Mouse (Mus musculus): ENCODE results near the gene Cnnm3. TPM values are rescaled to one million over a fixed set of nuclear protein-coding genes. Genes with fewer than 3 reads are reported as not detected.

Gene Cnnm3
- polyA plus RNA-seq, 1 experiment from 2014 or later, result 3.3 TPM

DNA sequence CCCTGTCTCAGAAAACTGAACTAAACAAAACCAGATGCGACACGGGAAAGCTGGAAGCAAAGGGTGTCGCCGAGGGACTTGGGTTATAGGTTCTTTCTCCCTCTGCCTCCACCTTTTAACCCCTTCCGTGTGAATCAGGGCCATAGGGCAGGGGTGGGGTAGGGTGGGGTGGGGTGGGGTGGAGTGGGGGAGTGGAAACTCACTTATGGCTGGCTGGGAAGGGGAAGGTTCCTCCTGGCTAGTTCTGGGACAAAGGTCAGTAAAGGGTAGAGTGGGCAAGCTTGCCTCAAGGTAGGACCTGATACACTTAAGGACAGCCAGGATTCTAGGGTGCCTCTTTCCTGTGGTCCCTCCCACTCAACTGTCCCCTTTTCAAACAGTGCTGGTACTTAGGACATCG lies 18.4 kb upstream of the Cnnm3 start:
- ATAC-seq (no peak), DNase-seq (ENCODE audit: low spot score) (no peak)
- no peak overlapping the region for H3K4me2 ChIP-seq (replicated peaks; ENCODE audit: low read depth, low read length)
- no peaks in the 10 kb centered on the region for H3K9me3 ChIP-seq (ENCODE audit: low read length)
- no peak overlapping the region for H3K4me3 ChIP-seq (ENCODE audit: low read depth, low read length)
- 65% methylated on average over 6 of the region's 6 CpGs for WGBS
- no peaks in the 10 kb centered on the region for H3K27me3 ChIP-seq (replicated peaks; ENCODE audit: insufficient read depth, low read length)
- H3K4me1 ChIP-seq (ENCODE audit: insufficient read depth, low read depth, low read length), result no peaks in the 10 kb centered on the region
- no peaks in the 10 kb centered on the region for H3K36me3 ChIP-seq (ENCODE audit: insufficient read depth, low read length)
- no peak overlapping the region for H3K27ac ChIP-seq (ENCODE audit: low read length)
- H3K9ac ChIP-seq (replicated peaks; ENCODE audit: low read depth), result no peak overlapping the region
- TF ChIP-seq EP300 (IDR thresholded peaks at IDR 0.05), result no peak

DNA sequence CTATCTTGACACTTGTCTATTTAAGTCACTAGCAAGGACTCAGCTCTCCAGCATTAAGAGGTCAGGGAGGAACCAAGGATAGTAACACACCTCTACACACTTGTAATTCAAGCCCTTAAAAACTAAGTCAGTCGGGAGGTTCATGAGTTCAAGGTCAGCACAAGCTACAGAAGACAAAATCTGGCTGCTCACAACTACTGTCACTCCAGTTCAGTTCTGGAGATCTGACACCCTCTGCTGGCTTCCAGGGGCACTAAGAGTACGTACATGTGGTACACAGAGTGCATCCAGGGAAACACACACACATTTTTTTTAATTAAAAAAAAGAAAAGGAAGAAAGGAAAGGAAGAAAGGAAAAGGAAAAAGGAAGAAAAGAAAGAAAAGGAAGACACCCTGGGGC lies 14.9 kb upstream of the Cnnm3 start:
- DNase-seq (ENCODE audit: low spot score) (no peak), ATAC-seq (no peak)
- Histone ChIP-seq H3K4me2 (replicated peaks; ENCODE audit: low read depth, low read length) (no peak overlapping the region), H3K9me3 (ENCODE audit: low read length) (no peaks in the 10 kb centered on the region), H3K9ac (replicated peaks; ENCODE audit: low read depth) (no peak overlapping the region), H3K4me1 (ENCODE audit: insufficient read depth, low read depth, low read length) (no peaks in the 10 kb centered on the region), H3K4me3 (ENCODE audit: low read depth, low read length) (no peak overlapping the region), H3K27ac (ENCODE audit: low read length) (no peak overlapping the region), H3K36me3 (ENCODE audit: insufficient read depth, low read length) (no peaks in the 10 kb centered on the region), H3K27me3 (replicated peaks; ENCODE audit: insufficient read depth, low read length) (no peaks in the 10 kb centered on the region)
- TF ChIP-seq EP300 (IDR thresholded peaks at IDR 0.05) (no peak), CTCF (IDR thresholded peaks at IDR 0.05) (peak; percentile 58)
- 52% methylated on average over 2 of the region's 2 CpGs for WGBS

- no peak overlapping the region for H3K4me3 ChIP-seq (ENCODE audit: low read depth, low read length)
- ATAC-seq (no peak), DNase-seq (ENCODE audit: low spot score) (no peak)
- H3K4me1 ChIP-seq (ENCODE audit: insufficient read depth, low read depth, low read length), result no peaks in the 10 kb centered on the region
- no peak overlapping the region for H3K9ac ChIP-seq (replicated peaks; ENCODE audit: low read depth)
- no peak overlapping the region for H3K27ac ChIP-seq (ENCODE audit: low read length)
- TF ChIP-seq EP300 (IDR thresholded peaks at IDR 0.05) (no peak), CTCF (IDR thresholded peaks at IDR 0.05) (no peak)
- H3K9me3 ChIP-seq (ENCODE audit: low read length), result no peaks in the 10 kb centered on the region
- no peaks in the 10 kb centered on the region for H3K27me3 ChIP-seq (replicated peaks; ENCODE audit: insufficient read depth, low read length)
- H3K4me2 ChIP-seq (replicated peaks; ENCODE audit: low read depth, low read length), result no peak overlapping the region
- no peaks in the 10 kb centered on the region for H3K36me3 ChIP-seq (ENCODE audit: insufficient read depth, low read length)
- 75% methylated on average over 2 of the region's 2 CpGs for WGBS
These were observed 14.4 kb upstream of the Cnnm3 start for GRCm38 (mm10) chr1:36497312-36497711.

DNA sequence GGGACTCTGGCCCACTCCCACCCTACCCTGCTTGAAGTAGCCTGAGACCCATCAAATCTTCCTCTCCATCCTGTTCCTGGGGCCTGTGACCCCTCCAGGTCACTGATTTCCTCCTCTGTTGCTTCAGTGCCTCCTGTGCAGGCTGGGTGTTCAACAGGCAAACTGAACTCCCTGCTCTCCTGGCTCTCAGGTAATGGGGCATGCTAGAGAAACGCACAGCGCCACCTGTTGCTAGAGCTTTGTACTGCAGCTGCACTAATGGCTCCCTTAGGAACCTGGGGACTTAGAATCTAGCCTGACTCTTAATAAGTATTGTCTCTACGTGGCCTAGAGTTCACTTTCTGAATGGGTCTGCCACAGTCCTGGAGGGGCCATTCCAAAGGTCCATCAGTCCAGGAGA lies 10.4 kb upstream of the Cnnm3 start:
- no peaks in the 10 kb centered on the region for H3K9me3 ChIP-seq (ENCODE audit: low read length)
- H3K36me3 ChIP-seq (ENCODE audit: insufficient read depth, low read length), result no peaks in the 10 kb centered on the region
- H3K27me3 ChIP-seq (replicated peaks; ENCODE audit: insufficient read depth, low read length), result no peaks in the 10 kb centered on the region
- H3K4me2 ChIP-seq (replicated peaks; ENCODE audit: low read depth, low read length), result no peak overlapping the region
- DNase-seq (ENCODE audit: low spot score) (peak; percentile 66), ATAC-seq (peak; percentile 55)
- 8% methylated on average over 3 of the region's 3 CpGs for WGBS
- no peak overlapping the region for H3K4me3 ChIP-seq (ENCODE audit: low read depth, low read length)
- no peaks in the 10 kb centered on the region for H3K4me1 ChIP-seq (ENCODE audit: insufficient read depth, low read depth, low read length)
- H3K9ac ChIP-seq (replicated peaks; ENCODE audit: low read depth), result no peak overlapping the region
- no peak overlapping the region for H3K27ac ChIP-seq (ENCODE audit: low read length)
- peak; percentile 96 for TF ChIP-seq CTCF (IDR thresholded peaks at IDR 0.05)
- TF ChIP-seq EP300 (IDR thresholded peaks at IDR 0.05), result no peak

GRCm38 (mm10) chr1:36508238-36508637 lies 3.4 kb upstream of the Cnnm3 start:
- Histone ChIP-seq H3K9me3 (ENCODE audit: low read length) (no peaks in the 10 kb centered on the region), H3K36me3 (ENCODE audit: insufficient read depth, low read length) (no peaks in the 10 kb centered on the region), H3K27me3 (replicated peaks; ENCODE audit: insufficient read depth, low read length) (no peaks in the 10 kb centered on the region), H3K4me1 (ENCODE audit: insufficient read depth, low read depth, low read length) (peaks cover 7% of the 10 kb centered on the region; the same call in 1 of the 2 replicates), H3K4me2 (replicated peaks; ENCODE audit: low read depth, low read length) (no peak overlapping the region), H3K4me3 (ENCODE audit: low read depth, low read length) (no peak overlapping the region), H3K27ac (ENCODE audit: low read length) (no peak overlapping the region), H3K9ac (replicated peaks; ENCODE audit: low read depth) (no peak overlapping the region)
- DNase-seq (ENCODE audit: low spot score) (peak; percentile 51), ATAC-seq (no peak)
- 56% methylated on average over 5 of the region's 5 CpGs for WGBS
- TF ChIP-seq CTCF (IDR thresholded peaks at IDR 0.05) (no peak), EP300 (IDR thresholded peaks at IDR 0.05) (no peak)

DNA sequence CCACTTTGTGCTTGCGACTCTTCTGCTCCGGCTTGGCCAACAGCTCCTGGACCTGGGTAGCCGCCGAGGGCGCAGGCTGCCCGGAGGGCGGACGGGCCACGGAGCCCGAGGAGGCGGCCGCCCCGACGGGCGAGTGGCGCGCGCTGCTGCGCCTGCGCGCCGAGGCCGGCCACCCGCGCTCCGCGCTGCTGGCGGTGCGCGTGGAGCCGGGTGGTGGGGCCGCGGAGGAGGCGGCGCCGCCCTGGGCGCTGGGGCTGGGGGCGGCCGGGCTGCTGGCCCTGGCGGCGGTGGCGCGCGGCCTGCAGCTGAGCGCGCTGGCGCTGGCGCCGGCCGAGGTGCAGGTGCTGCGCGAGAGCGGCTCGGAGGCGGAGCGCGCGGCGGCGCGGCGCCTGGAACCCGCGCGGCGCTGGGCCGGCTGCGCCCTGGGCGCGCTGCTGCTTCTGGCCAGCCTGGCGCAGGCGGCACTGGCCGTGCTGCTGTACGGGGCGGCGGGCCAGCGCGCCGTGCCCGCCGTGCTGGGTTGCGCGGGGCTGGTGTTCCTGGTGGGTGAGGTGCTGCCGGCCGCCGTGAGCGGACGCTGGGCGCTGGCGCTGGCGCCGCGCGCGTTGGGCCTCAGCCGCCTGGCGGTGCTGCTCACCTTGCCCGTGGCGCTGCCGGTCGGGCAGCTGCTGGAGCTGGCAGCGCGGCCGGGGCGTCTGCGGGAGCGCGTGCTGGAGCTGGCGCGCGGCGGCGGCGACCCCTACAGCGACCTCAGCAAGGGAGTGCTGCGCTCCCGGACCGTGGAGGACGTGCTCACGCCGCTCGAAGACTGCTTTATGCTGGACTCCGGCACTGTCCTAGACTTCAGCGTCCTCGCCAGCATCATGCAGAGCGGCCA lies 660 bp downstream of the Cnnm3 start:
- H3K9me3 ChIP-seq (ENCODE audit: low read length), result no peaks in the 10 kb centered on the region
- H3K4me1 ChIP-seq (ENCODE audit: insufficient read depth, low read depth, low read length), result peaks cover 17% of the 10 kb centered on the region; the same call in 1 of the 2 replicates
- no peaks in the 10 kb centered on the region for H3K36me3 ChIP-seq (ENCODE audit: insufficient read depth, low read length)
- peak overlapping the region; percentile 97 for H3K4me3 ChIP-seq (ENCODE audit: low read depth, low read length)
- WGBS, result 3% methylated on average over 55 of the region's 126 CpGs
- DNase-seq (ENCODE audit: low spot score) (peak; percentile 59), ATAC-seq (peak; percentile 59)
- H3K27ac ChIP-seq (ENCODE audit: low read length), result peak overlapping the region; percentile 98
- H3K9ac ChIP-seq (replicated peaks; ENCODE audit: low read depth), result peak overlapping the region; percentile 82
- H3K4me2 ChIP-seq (replicated peaks; ENCODE audit: low read depth, low read length), result peak overlapping the region; percentile 98
- H3K27me3 ChIP-seq (replicated peaks; ENCODE audit: insufficient read depth, low read length), result no peaks in the 10 kb centered on the region
- TF ChIP-seq CTCF (IDR thresholded peaks at IDR 0.05), result no peak
